Mouse (Mus musculus): Measurements from ENCODE around the gene Nos1ap. TPM values are rescaled to one million over a fixed set of nuclear protein-coding genes. Genes with fewer than 3 reads are reported as not detected.
A peak's percentile ranks its signal among the peaks of the same experiment; 100 is the strongest.

The Nos1ap gene
- polyA plus RNA-seq, 1 experiment = 146 TPM

DNA sequence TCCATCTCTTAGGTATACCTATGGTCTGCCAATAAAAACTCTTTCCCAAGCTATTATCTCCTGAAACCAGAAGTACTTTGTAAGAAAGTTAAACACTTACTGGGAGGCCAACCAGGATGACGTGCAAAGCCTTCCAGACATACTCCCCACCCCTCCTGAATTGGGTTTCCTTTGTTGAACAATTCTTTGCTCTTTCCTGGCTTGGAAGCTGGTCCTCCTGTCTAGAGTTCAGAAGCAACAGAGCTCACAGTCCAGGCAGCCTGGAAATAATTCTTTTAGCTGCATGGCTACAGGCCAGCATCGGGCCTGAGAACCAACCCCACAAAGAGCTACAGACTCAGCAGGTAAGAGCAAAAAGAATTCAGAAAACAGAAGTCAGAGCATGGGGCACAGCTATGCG is 243.4 kb downstream of the Nos1ap start:
- H3K4me3 ChIP-seq (ENCODE audit: insufficient read depth, low read length) = no peak overlapping the region
- peaks cover 3% of the 10 kb centered on the region for H3K4me1 ChIP-seq (ENCODE audit: control insufficient read depth, insufficient read depth, low read length)
- H3K27ac ChIP-seq (ENCODE audit: insufficient read depth, low read length) = 0 out of 2 replicates have a peak overlapping the region, but pooled peaks have one; percentile 44
- TF ChIP-seq POLR2A (IDR thresholded peaks at IDR 0.05; ENCODE audit: extremely low read depth, insufficient read depth, low read length) (no peak), CTCF (IDR thresholded peaks at IDR 0.05; ENCODE audit: extremely low read depth, insufficient read depth, low read length) (no peak)

DNA sequence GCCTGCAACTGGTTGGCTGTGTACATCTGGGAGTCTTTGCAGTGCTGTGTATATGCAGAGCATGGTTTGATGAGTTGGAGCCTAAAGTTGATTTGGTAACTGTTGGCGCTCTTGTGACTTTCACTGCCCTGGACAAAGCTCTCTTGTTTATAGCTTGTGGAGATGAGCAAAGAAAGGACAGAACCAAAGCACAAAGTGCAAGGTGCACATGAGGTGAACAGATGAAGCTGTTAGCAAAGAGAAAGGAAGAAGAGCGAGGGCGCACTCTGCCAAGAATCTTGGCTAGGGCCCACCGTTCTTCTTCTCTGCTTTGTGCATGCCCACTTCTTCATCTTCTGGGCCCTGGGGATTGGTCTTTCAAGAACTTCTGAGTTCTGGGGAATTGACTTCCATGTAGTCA is 245.8 kb downstream of the Nos1ap start:
- TF ChIP-seq POLR2A (IDR thresholded peaks at IDR 0.05; ENCODE audit: extremely low read depth, insufficient read depth, low read length) (no peak), CTCF (IDR thresholded peaks at IDR 0.05; ENCODE audit: extremely low read depth, insufficient read depth, low read length) (no peak)
- no peak overlapping the region for H3K27ac ChIP-seq (ENCODE audit: insufficient read depth, low read length)
- no peak overlapping the region for H3K4me3 ChIP-seq (ENCODE audit: insufficient read depth, low read length)
- H3K4me1 ChIP-seq (ENCODE audit: control insufficient read depth, insufficient read depth, low read length) = peaks cover 2% of the 10 kb centered on the region; the same call in 1 of the 2 replicates

DNA sequence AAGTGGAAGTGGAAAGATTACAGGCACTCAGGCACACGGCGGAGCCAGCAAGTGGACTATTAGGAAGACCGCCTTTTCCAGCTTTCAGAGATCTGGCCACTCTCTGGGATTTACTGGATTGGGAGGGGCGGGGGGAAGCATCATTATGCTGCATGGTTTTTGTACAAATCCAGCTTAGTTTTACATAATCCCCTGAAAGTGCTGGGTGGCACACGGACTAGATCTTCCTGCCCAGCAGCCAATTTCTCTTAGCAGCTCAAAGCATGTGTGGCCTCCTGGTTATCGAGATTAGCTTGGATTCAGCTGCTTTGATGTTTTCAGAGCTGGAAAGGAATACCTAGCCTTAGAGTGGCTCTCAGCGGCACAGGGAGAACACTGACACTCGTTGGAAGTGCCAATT is 246.6 kb downstream of the Nos1ap start:
- no peak overlapping the region for H3K4me3 ChIP-seq (ENCODE audit: insufficient read depth, low read length)
- peaks cover 2% of the 10 kb centered on the region; the same call in 1 of the 2 replicates for H3K4me1 ChIP-seq (ENCODE audit: control insufficient read depth, insufficient read depth, low read length)
- TF ChIP-seq POLR2A (IDR thresholded peaks at IDR 0.05; ENCODE audit: extremely low read depth, insufficient read depth, low read length) = no peak
- TF ChIP-seq CTCF (IDR thresholded peaks at IDR 0.05; ENCODE audit: extremely low read depth, insufficient read depth, low read length) = no peak
- H3K27ac ChIP-seq (ENCODE audit: insufficient read depth, low read length) = no peak overlapping the region

DNA sequence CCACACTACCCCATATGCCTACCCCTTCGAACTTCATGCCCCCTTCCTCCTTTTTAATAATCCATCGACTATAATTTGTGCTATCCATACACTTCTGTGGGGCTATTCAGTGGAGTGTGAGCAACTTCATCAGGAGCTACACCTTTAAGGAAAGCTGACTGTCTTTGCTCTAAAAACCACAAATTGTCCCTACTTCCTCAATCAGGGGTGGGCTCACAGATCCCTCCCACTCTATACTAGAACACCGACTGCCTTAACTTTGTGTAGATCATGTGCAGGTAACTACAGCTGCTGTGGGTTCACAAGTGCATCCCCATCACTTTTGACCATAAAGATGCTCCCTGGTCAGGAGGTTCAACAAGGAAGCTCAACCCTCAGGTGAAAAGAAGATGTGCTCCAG is 249.7 kb downstream of the Nos1ap start:
- TF ChIP-seq POLR2A (IDR thresholded peaks at IDR 0.05; ENCODE audit: extremely low read depth, insufficient read depth, low read length) (no peak), CTCF (IDR thresholded peaks at IDR 0.05; ENCODE audit: extremely low read depth, insufficient read depth, low read length) (no peak)
- Histone ChIP-seq H3K4me3 (ENCODE audit: insufficient read depth, low read length) (no peak overlapping the region), H3K27ac (ENCODE audit: insufficient read depth, low read length) (no peak overlapping the region), H3K4me1 (ENCODE audit: control insufficient read depth, insufficient read depth, low read length) (peaks cover 3% of the 10 kb centered on the region; the same call in 1 of the 2 replicates)

DNA sequence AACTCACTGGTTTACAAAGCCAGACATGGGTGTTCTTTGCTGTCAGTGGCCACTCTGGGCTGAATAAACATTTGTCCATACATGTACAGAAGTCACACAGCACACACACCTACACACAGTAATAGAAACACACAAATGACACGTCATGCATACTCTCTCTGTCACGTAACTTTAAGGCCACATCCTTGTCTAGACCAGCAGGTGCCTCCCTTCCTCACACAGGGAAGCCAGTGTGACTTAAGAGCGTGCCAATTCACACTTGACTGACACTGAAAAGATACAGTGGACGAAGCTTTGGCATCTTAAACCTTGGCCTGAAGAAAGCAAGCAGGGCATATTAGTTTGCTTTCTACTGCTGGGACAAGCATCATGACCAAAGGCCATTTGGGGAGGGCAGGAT is 256.9 kb downstream of the Nos1ap start:
- peaks cover 6% of the 10 kb centered on the region; the same call in 1 of the 2 replicates for H3K4me1 ChIP-seq (ENCODE audit: control insufficient read depth, insufficient read depth, low read length)
- H3K27ac ChIP-seq (ENCODE audit: insufficient read depth, low read length) = no peak overlapping the region
- TF ChIP-seq POLR2A (IDR thresholded peaks at IDR 0.05; ENCODE audit: extremely low read depth, insufficient read depth, low read length) (no peak), CTCF (IDR thresholded peaks at IDR 0.05; ENCODE audit: extremely low read depth, insufficient read depth, low read length) (peak; percentile 28; the same call in 1 of the 2 replicates)
- no peak overlapping the region for H3K4me3 ChIP-seq (ENCODE audit: insufficient read depth, low read length)

DNA sequence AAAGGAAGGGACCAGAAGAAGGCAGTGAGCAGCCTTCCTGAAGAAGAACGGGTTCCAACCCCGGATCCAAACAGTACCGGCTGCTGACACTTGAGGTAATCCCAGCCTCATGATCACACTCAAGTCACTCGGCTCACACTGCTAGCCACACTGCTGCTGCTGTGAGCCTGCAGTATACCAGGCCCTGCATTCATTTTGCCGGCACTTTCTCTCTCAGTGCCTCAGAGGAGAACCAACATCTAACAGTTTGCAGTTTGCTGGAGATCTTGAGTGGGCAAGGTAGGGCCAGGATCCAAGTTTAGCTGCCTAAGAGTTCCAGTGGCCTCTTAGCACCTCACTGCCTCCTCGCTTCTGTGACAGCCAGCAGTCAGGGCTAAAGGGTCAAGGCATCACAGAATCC is 257.7 kb downstream of the Nos1ap start:
- TF ChIP-seq POLR2A (IDR thresholded peaks at IDR 0.05; ENCODE audit: extremely low read depth, insufficient read depth, low read length) (no peak), CTCF (IDR thresholded peaks at IDR 0.05; ENCODE audit: extremely low read depth, insufficient read depth, low read length) (no peak)
- H3K4me3 ChIP-seq (ENCODE audit: insufficient read depth, low read length) = no peak overlapping the region
- H3K27ac ChIP-seq (ENCODE audit: insufficient read depth, low read length) = no peak overlapping the region
- peaks cover 6% of the 10 kb centered on the region; the same call in 1 of the 2 replicates for H3K4me1 ChIP-seq (ENCODE audit: control insufficient read depth, insufficient read depth, low read length)

DNA sequence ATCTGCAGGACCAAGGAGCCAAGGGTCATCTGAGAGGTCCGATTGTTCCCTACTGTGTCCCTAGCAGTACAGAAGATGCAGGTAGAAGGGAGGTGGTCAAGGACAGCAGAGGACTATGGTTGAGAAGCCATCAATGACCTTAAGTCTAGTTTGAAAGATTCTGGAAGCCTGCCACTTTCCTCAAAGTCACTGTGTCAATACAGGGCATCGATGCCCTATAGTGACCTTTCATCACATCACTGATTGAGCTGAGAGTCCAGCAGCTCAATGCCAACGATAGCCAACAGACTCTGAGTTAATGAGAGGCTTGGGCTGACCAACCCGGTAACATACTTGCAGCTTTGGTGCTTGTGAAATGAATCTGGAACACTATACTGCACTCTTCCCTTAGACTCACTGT is 264.4 kb downstream of the Nos1ap start:
- H3K4me3 ChIP-seq (ENCODE audit: insufficient read depth, low read length) = no peak overlapping the region
- TF ChIP-seq CTCF (IDR thresholded peaks at IDR 0.05; ENCODE audit: extremely low read depth, insufficient read depth, low read length) = no peak
- TF ChIP-seq POLR2A (IDR thresholded peaks at IDR 0.05; ENCODE audit: extremely low read depth, insufficient read depth, low read length) = no peak
- H3K27ac ChIP-seq (ENCODE audit: insufficient read depth, low read length) = no peak overlapping the region
- H3K4me1 ChIP-seq (ENCODE audit: control insufficient read depth, insufficient read depth, low read length) = no peaks in the 10 kb centered on the region

DNA sequence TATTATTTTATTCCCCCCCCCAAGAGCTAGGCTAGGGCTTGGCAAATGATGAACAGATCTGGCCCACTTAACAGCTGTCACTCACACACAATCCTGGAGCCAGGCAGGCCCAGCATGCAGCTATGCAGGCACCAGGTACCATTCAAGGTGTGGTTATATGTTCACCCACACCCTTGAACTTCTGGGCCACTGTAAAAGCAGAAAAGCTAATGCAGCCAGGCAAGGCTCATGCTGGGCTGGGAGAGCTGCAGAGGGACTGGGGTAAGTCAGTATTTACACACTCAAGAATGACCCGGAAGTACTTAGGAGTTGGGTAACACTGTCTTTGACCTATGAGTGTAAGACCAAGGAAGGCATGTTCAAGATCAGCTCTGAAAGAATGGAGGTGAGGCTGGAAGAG is 265.3 kb downstream of the Nos1ap start:
- no peak for TF ChIP-seq CTCF (IDR thresholded peaks at IDR 0.05; ENCODE audit: extremely low read depth, insufficient read depth, low read length)
- no peak for TF ChIP-seq POLR2A (IDR thresholded peaks at IDR 0.05; ENCODE audit: extremely low read depth, insufficient read depth, low read length)
- no peaks in the 10 kb centered on the region for H3K4me1 ChIP-seq (ENCODE audit: control insufficient read depth, insufficient read depth, low read length)
- no peak overlapping the region for H3K27ac ChIP-seq (ENCODE audit: insufficient read depth, low read length)
- H3K4me3 ChIP-seq (ENCODE audit: insufficient read depth, low read length) = no peak overlapping the region

DNA sequence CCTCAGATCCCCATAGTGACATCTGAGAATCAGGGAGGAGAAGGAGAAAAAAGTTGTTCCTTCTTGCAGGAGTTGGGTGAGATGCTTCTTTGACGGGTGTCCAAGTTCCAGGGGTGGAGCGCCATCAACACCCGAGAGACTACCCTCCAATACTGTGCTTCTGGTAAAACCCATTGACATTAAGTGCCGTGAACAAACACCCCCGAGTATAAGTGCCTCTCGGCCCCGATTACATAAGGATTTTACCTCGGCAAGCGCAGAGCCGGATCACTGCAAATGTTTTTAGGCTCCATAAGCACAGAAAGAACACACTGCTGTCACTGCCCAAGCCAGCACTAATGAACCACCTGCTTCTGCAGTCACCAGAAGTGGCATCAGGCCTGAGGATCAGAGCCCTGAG is 266.7 kb downstream of the Nos1ap start:
- no peak overlapping the region for H3K27ac ChIP-seq (ENCODE audit: insufficient read depth, low read length)
- no peak for TF ChIP-seq CTCF (IDR thresholded peaks at IDR 0.05; ENCODE audit: extremely low read depth, insufficient read depth, low read length)
- TF ChIP-seq POLR2A (IDR thresholded peaks at IDR 0.05; ENCODE audit: extremely low read depth, insufficient read depth, low read length) = no peak
- no peaks in the 10 kb centered on the region for H3K4me1 ChIP-seq (ENCODE audit: control insufficient read depth, insufficient read depth, low read length)
- H3K4me3 ChIP-seq (ENCODE audit: insufficient read depth, low read length) = no peak overlapping the region

DNA sequence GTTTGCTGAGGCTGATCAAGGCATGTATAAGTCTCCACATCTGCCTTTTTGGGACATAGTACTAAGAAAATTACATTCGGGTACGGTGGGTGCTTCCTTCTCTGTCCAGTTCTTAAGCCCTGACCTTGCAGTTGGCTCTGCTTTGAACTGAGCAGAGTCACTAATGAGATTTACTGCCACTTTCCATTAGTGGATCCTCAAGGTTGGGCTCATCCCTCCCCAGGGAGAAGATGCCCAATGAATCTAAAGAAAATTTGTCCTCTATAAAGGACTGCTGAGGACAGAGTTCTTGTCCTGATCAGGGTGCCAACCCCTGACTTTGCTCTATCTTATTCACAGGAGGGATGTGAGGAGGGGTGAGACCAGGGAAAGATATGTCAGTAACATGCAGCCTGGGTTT is 267.6 kb downstream of the Nos1ap start:
- H3K4me1 ChIP-seq (ENCODE audit: control insufficient read depth, insufficient read depth, low read length) = no peaks in the 10 kb centered on the region
- no peak overlapping the region for H3K4me3 ChIP-seq (ENCODE audit: insufficient read depth, low read length)
- no peak for TF ChIP-seq CTCF (IDR thresholded peaks at IDR 0.05; ENCODE audit: extremely low read depth, insufficient read depth, low read length)
- TF ChIP-seq POLR2A (IDR thresholded peaks at IDR 0.05; ENCODE audit: extremely low read depth, insufficient read depth, low read length) = no peak
- no peak overlapping the region for H3K27ac ChIP-seq (ENCODE audit: insufficient read depth, low read length)
